Mouse (Mus musculus) kidney, adult 2 months (tissue): ENCODE results near the gene Rab20.

Experiments used
- CTCF ChIP-seq: fragments of 200-500 bp; conservative IDR thresholded peaks from 2 replicates; pipeline ENCODE4 v1.5.1; 2011; ENCODE audit warnings: low read depth, mild to moderate bottlenecking, control low read depth, low read length, moderate library complexity, mixed read lengths; ENCODE audit not compliant: insufficient read depth, insufficient read length
- POLR2A ChIP-seq: fragments of 200-500 bp; IDR thresholded peaks from one replicate; pipeline ENCODE4 v1.6.1; 2011; ENCODE audit warnings: low read depth, low read length, control low read depth

GRCm38 (mm10) chr8:11523331-11523730 is 44.8 kb upstream of the Rab20 start:
- TF ChIP-seq POLR2A = no peak
- TF ChIP-seq CTCF = no peak
